14 mouse cellular contexts compared by ENCODE assay signal in the genomic region with DNA sequence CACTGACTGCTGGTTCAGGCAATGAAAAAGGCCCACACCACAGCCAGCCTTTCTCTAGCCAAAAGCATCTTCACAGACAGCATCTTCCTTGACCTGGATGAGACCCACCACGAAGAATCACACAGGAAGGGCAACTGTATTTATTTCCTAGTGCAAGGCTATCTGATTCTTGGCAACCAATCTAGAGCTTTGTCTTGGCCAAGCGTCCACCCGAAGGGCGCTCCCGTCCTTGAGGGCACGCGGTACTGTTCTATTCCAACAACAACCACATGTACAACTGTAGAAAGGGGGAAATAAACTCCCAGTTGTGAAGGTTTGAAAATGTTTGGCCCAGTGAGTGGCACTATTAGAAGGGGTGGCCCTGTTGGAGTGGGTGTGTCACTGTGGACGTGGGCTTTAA. TPM values are rescaled to one million over a fixed set of nuclear protein-coding genes. Genes with fewer than 3 reads are reported as not detected.
DNase-seq lines count a peak whose midpoint lies in the region.
"Had no signal": no experiment of that assay in that cellular context is flagged by ENCODE, and none has a peak within 500 bp of the region (broad histone marks: within the 10 kb centered on the region; RNA-seq: fewer than 3 reads in every experiment).

No protein-coding gene starts in this region.

- DNase-seq in adrenal gland, adult 8-10 months = peak; percentile 43
- DNase-seq in adrenal gland, adult 18-20 months (ENCODE audit: low spot score in 2 of 2) = no peak
- DNase-seq in ovary, adult 18-20 months (ENCODE audit: low spot score) = peak; percentile 25
- DNase-seq in ovary, postnatal 14 days (ENCODE audit: low spot score) = no peak
- DNase-seq in adrenal gland, postnatal 14 days = peak; percentile 59
- peak; percentile 27 to 49 for DNase-seq in adrenal gland, postnatal 36 days
- DNase-seq in neural tube, embryonic 10.5 days (ENCODE audit: extremely low spot score, low spot score) = no peak
- DNase-seq: cerebellum, adult 11 months; cerebellum, adult 18-20 months; cerebellum, adult 8-10 months; cerebellum, adult 9-11 months; cerebellum, postnatal 14 days; cerebellum, postnatal 36 days; embryo, embryonic 11 days had no signal

RNA-seq across cellular contexts. Expression of a gene that starts 41.6 kb away (rescaled TPM):
- total RNA-seq in adrenal gland, adult 8-10 months (2022) = 10 to 100 TPM; 24.9 to 38.1 (median 31.0) TPM
- total RNA-seq in adrenal gland, adult 18-20 months (2021) = 10 to 100 TPM; 28.5 to 30.9 TPM
- 26.3 and 33.8 TPM in 2 replicates for total RNA-seq in adrenal gland, postnatal 14 days (2021)
- total RNA-seq in adrenal gland, postnatal 36 days (2021) = 10 to 100 TPM; 30.2 to 36.3 TPM

Comparison
In these comparisons a context has a peak if more than half of its experiments do, and no peak if none do; other contexts are left out.
1. DNase-seq: peak in adrenal gland, adult 8-10 months (single experiment), ovary, adult 18-20 months (single experiment), adrenal gland, postnatal 14 days (single experiment) and adrenal gland, postnatal 36 days (2 of 2); none in adrenal gland, adult 18-20 months (0 of 2), ovary, postnatal 14 days (single experiment) and neural tube, embryonic 10.5 days (single experiment).